Mouse (Mus musculus) heart, postnatal 10 days (tissue): ENCODE measurements around the gene Map4. TPM values are rescaled to one million over a fixed set of nuclear protein-coding genes. Genes with fewer than 3 reads are reported as not detected.

ENCODE experiments used
- DNase-seq, 2 experiments: peaks; one replicate each; pipeline ENCODE4 v3.0.0; 2021
- intact Hi-C: fragments of 180-260 bp; cut with DNase I; formaldehyde crosslinking; loops from one replicate; pipeline ENCODE4 v1.15.1; 2025
- total RNA-seq, 2 experiments: library from RNA; stranded (reverse); gene quantifications; 2 replicates each; pipeline ENCODE4 v1.2.3; 2021

Map4 gene
- 100 to 1,000 TPM; 294 to 310 TPM for total RNA-seq

DNA sequence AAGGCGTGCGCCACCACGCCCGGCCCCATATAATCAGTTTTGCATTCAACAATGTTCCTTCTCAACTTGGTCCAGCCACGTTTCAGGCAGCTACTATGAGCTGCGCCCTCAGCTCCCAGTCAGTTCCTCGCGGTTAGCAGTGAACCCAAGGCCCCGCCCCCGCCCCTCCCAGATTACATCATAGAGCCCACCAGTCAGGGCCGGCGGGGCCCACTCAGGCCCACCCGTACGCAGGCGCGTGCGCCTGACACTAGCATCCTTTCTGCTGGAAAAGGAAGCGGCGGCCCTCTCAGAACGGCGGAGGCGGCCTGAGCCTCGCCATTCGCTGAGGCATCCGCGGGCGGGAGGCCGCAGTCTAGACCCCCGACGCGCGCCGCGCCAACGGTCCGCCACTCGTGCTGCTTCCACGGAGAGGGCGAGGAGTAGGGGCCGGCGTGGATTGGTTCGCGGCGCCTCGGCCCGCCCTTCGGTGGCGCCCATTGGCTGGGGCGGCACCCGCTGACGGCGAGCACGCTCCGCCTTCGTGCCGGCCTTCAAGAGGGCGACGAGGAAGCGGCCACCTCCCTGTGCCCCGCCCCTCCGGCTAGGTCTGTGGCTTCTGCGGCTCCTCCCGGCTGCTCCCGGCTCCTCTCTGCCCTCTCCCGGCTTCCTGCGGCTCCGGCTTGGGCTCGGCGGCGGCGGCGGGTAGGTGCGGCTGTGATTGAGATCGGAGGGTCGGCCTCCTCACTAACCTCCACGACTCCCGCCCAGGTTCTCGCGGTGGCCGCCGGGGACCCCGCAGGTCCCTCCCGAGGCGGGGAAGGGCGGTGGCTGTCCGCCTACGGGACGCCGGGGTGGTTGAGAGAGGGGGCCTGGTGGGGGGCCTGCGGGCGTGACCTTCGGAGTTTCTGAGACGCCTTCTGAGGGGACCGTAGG, at the start of gene Map4:
TSS of gene Map4 (plus strand) at position 204 of the 915 bp plus-strand sequence.
- DNase-seq = peak; percentile 98 to 99
- intact Hi-C loops = loop anchor here (1.0 to 10.0 kb wide), 4 partner anchors 23 to 141 kb away; no protein-coding TSS in a partner anchor

DNA sequence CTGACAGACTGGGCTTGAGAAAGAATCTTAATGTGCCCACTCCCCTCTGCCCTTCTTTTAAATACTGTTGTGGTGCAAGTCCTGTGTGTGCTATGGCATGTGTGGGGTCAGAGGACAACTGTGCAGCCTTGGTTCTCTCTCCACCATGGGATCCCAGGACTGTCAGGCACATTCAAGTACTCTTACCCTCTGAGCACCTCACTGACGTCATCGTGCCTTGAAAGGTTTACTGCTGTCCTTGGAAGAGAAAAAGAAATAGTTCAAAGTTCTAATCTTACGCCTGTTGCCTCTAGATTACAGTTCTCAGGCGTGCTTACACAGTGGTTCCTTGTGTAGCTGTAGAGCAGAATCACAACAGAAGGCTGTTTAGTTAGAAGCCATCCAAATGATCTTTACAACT, 45.0 kb upstream of the Map4 start:
- no peak for DNase-seq
- intact Hi-C loops = no loop called here

DNA sequence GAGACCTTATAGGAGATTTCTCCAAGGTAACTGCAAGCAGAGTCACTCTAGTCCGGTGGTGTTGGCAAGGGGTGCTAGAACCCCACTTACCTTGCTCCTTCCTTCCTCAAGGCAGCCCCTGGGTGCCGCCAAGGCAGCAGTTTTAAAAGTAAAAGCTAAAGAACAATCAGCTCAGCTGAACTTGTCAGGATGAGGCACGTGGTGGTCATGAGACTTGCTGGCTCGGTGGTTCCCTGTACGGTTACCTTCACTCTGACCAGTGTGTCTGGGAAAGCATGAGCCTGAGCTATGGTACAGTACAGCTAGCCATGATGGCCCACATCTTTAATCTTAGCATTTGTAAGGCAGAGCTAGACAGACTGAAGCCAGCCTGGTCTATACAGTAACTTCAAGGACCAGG, 43.9 kb upstream of the Map4 start:
- DNase-seq = no peak
- intact Hi-C loops = no loop called here

DNA sequence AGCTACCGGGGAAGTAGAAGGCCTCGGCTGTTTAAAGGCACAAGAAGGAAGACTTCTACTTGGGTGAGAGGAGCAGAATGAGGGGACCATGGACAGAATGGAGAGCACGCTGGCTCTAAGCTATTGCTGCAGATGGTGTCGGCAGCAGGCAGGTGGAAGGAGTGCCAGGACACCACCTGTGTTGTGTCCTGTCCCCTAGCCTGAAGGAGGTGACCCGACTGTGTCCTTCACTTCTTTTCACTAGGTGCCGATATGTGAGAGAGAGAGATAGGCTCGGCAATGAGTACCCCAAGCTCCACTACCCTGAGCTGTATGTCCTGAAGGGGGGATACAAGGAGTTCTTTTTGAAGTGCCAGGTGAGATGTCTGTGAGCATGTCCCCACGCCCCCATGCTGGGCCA, 39.8 kb upstream of the Map4 start:
- intact Hi-C loops = loop anchor here (10.0 kb wide), 1 partner anchor 403 kb away; no protein-coding TSS in a partner anchor
- DNase-seq = no peak

DNA sequence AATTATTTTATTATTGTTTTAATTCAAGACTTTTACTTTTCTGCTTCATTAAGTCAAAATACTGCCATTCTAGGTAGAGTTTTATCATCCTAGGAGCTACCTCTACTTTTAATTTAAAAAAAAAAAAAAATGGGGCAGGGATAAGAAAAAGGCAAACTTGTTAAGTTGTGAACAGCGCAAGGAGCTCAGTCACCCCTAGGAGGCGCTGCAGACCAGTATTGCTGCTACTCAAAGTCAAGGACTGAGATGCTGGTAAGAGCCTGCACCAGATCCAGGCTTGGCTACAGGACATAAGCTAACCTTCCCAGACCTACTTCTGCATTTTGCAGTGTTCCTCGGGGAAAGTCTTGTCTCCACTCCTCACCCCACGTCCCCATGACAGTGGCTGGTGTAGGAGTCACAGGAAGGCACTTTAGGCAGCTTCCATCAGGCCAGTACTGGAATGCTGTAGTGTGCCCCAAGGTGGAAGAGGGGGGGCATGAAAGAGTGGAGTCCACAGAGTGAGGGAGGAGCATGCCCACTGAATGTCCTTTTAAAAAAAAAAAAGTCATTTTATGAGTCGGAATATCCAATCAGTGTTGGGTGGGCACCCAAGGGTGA, 38.5 kb upstream of the Map4 start:
- DNase-seq = peak; percentile 81 to 91
- intact Hi-C loops = loop anchor here (10.0 kb wide), 1 partner anchor 402 kb away; no protein-coding TSS in a partner anchor

DNA sequence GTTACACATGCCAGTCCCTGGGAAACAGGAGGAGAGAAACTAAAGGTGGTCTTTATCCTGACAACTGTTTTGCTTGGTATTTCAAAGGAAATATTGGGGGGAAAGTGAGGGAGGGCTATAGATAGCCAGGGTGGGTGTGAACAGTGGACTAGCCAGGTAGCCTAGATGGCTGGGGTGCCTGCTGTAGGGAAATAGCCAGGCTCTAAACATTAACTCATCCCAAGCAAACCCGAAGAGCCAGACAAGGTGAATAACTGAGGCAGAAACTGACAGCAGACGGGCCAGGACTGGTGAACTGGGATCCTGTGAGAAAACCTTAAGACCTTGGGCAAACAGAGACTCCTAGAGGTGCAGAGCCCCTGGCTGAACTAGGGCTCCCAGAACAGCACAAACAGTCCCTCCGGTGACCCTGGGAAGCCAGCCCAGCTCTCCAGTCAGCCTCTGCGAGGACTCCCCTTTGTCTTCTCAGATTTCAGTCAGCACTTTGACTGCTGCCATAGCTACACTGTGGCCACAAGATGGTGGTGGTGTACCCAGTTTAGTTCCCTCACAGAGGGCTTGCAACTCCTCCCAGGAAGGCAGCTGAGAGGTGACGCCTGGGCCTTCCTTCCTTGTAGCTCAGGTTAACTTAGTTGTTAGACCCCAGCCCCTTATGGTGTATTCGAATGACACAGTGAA, 36.7 kb upstream of the Map4 start:
- intact Hi-C loops = loop anchor here (1.0 to 10.0 kb wide), 5 partner anchors 37 to 400 kb away; partner anchors contain the start of gene Map4
- peak; percentile 89 to 90 for DNase-seq

DNA sequence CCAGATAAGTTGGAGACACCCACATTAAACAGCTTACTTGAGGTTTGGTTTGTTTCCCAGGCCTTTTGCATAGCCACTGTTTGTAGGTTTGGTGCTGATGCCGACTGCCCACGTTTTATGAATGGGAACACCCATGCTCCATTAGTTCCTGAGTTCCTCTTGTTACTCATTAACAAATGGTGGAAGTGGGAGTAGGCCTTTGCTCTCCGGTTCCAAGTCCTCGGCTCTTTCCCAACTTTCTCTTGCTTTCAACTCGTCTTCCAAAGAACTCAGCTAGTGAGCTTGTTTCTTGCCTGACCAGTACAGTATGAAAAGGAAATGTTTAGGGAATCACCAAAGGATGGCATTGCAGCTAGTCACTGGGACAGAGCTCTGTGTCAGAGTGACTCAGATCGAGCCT, 35.7 kb upstream of the Map4 start:
- DNase-seq = peak; percentile 59 to 63
- intact Hi-C loops = loop anchor here (1.0 to 10.0 kb wide), 4 partner anchors 36 to 399 kb away; partner anchors contain the start of gene Map4

DNA sequence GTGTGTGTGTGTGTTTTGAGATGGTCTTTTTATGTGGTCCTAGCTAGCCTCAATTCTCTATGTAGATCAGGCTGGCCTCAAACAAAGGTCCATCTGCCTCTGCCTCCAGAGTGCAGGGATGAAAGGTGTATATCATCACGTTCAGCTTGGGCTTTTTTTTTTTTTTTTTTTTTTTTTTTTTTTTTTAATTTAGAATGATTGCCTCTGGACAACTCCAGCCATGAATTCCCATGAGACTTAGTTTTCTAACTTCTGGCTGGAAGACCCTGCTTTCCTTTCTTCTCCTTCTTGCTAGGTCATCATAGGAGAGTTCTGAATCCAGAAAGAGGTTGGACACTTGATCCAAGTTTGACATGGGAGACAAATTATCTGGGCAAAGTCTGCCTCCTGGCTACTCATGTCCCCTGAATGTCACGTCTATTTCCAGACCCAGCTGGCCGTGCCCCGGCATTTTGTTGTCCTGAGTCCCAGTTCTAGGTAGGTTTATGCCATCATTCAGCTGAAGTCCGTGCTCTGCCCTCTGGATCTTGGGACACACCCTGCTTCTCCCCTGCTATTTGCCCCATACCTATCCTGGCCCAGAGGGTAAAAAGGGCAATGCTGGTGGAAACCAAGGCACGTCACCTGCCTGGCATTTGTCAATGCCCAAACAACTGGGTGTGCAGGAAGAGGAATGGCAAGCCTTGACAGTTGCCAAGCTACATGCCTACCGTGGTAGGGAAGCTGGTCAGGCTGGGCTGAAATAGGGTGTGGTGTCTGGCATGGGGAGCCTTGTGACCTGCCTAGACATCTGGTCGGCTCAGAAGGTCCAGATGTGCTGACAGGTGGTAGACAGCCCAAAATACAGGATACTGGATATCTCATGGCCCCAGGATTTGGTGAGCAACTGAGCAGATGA, 34.8 kb upstream of the Map4 start:
- intact Hi-C loops = loop anchor here (10.0 kb wide), 1 partner anchor 398 kb away; no protein-coding TSS in a partner anchor
- peak; percentile 49 to 54 for DNase-seq

DNA sequence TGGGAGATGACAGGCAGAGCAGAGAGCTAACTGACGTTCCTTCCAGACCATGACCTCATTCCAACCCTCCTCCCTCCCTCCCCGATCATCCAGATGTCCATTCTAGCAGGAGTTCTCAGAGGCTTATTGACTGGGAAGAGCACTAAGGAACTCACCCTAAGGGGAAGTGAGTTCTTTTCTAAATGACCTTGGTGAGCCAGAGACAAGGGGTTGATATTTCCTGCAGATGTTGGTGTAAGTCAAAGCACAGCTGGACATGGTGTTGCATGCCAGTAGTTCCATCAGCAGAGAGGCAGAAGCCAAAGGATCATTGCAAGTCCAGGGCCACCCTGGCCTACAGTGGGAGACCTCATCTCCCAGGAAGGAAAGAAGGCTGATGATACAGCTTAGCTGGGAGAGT, 33.2 kb upstream of the Map4 start:
- intact Hi-C loops = loop anchor here (10.0 kb wide), 1 partner anchor 397 kb away; no protein-coding TSS in a partner anchor
- peak; percentile 68 to 70 for DNase-seq

DNA sequence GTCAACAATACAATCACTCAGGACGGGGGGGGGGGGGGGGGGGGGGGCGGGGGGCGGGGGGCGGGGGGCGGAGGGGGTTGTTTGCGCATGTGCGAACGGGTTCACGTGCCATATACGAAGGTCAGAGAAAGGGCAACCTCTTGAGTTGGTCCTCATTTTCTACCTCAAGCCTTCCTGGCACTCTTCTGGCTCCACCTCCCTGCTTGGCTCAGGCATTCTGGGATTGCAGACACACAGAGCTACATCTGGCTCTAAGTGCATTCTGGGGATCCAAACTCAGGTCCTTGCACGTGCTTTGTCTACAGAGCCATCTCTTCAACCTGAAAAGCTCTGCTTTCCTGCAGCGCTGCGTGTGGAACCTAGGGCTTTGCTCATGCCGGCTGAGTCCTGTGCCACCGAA, 31.9 kb upstream of the Map4 start:
- intact Hi-C loops = loop anchor here (10.0 kb wide), 1 partner anchor 395 kb away; no protein-coding TSS in a partner anchor
- no peak for DNase-seq

DNA sequence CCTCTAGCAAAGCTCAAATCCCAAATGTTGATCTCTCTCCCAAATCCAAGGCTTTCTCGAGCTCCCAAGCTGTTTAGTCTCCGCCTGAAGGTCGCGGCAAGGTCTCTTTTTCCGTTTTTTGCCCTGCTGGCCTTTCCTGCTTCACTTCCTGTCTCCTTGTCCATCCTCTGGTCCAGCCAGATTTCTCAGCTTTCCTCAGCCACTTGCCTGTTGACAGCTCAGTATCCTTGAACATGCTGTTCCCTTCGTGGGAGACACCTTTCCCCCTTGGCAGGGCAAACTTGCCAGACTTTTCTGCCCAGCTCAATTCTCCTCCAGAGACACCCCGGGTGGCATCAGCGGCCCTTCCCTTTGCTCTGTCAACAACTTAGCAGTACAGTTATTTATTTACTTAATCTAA, 31.5 kb upstream of the Map4 start:
- peak; percentile 29 to 43 for DNase-seq
- intact Hi-C loops = loop anchor here (10.0 kb wide), 1 partner anchor 395 kb away; no protein-coding TSS in a partner anchor

DNA sequence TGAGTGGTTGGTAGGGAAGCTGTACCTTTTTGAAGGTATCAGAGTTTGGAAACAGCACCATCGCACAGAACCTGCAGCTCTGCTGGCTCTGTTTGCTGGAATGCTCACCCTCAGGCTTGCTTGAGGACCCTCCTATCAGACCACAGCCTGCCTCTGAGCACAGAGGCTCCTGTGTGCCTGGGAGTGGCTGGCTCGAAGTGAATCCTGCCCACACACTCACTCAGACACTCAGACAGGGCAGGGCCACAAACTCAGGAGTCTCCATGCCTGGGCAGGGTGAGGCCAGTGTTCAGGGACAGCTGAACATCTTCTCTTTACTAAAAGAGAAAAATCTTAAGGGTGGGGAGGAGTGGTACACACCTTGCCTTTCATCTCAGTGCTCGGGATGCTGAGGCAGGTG, 30.7 kb upstream of the Map4 start:
- peak in 1 of 2 experiments; percentile 4 for DNase-seq
- intact Hi-C loops = no loop called here

DNA sequence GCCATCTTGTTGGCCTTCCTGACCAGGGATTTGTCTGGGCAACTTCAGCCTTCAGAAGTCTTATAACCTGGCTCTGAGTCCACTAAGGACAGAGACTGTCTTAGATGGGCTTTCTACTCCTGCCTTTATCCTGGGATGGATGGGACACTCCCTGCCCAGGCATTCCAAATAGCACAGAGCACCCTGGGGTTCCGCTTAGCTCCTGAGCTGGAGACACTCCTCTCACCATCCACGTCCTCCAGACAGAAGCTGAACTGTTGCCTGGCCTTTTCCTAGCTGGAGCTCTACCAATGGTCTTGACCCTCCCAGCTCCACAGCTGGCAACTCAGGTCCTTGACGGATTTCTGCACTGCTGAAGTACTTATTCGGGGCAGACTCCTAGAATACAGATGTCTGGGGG, 29.0 kb upstream of the Map4 start:
- DNase-seq = no peak
- intact Hi-C loops = no loop called here

DNA sequence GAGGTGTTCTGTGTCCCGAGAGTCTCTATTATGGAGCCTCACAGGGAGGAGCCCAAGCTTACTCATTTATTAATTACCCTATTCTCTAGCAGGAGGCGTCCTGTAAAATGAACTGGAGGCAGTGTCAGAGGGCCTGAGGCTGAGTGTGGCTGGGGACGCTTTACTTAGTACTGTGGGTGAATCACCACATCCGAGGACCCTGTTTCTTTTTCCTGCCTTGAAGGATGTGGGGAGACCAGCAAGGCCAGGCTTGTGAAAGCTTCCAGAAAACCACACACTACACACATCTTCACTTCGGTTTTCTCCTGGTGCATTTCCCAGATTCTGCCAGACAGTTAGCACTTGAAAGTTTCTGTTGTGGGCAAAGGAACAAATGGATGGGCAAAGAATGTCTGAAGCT, 28.5 kb upstream of the Map4 start:
- intact Hi-C loops = no loop called here

DNA sequence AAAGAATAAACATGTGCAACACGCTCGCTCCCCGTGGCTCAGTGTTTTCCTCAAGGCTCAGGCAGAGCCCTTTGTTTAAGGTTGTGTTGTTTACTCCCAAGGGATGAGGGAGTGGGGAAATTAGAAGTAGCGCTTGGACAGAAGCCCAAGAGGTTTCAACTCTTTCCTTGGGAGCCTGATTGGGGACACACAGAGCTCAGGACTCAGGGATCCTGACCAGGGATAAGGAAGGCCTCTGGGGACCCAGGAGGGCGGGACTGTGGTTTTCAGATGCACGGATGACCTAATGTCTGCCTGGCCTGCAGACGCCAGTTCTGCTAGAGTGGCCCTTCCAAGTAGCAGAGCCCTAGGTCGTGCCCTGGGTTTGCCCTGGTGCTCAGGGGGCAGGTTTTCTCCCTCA, 24.0 kb upstream of the Map4 start:
- intact Hi-C loops = no loop called here
- DNase-seq = peak; percentile 88 to 90

More for the DNA sequence above, 28.5 kb upstream of the Map4 start:
- DNase-seq = no peak

DNA sequence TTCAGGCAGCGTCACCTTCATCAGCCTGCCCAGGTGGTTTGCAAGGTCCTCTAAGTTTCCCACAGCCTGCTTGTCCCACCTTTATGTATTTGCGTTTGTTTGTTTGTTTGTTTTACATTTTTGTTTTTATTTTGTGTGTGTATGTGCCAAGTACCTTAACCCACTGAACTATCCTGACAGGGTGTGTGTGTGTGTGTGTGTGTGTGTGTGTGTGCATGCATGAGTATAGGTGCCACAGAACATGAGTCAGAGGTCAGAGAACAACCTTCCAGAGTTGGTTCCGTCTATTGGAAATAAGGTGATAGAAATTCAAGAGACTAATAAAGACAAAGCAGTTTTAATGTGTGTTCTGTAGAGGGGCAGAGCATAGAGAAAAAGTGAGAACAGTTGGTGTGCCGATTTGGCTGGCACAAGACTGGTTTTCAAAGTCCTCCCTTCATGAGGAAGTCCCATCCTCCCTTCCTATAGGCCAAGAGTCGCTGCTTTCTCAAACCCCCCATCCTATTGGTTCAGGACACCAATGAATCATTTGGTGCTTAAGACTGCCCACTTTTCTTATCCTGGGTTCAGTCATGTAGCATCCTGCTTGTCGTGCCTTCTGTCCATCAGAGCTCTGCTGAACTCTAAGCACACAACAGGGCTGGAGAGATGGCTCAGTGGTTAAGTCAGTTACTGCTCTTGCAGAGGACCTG, 23.3 kb upstream of the Map4 start:
- intact Hi-C loops = loop anchor here (2.0 kb wide), 1 partner anchor 23 kb away; the partner anchor contains the start of gene Map4
- DNase-seq = no peak

DNA sequence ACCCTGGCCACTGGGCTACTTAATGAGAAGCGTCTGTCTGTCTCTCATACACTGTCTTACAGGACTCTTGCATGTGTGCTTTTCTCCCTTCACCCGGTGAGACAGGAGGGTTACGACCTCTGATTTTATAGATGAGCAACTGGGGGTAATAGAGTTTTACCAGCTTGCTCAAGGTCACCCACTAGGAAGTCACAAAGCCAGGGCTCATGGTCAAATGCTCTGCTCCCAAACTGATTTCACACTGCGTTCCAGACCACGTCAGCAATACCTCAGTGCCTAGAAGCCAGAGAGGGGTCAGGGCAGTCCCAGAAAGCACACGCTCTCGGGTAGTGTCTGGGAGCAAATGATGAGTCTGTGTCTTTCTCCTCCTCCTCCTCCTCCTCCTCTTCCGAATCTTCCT, 22.2 kb upstream of the Map4 start:
- no peak for DNase-seq
- intact Hi-C loops = loop anchor here (2.0 kb wide), 1 partner anchor 22 kb away; the partner anchor contains the start of gene Map4

DNA sequence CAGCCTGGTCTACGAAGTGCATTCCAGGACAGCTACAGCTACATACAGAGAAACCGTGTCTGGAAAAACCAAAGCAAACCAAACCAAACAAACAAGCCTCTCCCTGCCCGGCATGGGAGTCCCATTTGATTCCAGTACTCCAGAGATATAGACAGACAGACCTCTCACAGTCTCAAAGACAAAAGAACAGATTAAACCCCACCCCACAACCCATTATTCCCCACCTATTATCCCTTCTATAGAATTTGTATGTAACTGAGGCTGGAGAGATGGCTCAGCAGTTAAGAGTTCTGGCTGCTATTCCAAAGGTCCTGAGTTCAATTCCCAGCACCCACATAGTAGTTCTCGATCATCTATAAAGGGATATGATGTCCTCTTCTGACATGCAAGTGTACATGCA, 21.3 kb upstream of the Map4 start:
- intact Hi-C loops = loop anchor here (2.0 kb wide), 1 partner anchor 21 kb away; the partner anchor contains the start of gene Map4
- DNase-seq = no peak

DNA sequence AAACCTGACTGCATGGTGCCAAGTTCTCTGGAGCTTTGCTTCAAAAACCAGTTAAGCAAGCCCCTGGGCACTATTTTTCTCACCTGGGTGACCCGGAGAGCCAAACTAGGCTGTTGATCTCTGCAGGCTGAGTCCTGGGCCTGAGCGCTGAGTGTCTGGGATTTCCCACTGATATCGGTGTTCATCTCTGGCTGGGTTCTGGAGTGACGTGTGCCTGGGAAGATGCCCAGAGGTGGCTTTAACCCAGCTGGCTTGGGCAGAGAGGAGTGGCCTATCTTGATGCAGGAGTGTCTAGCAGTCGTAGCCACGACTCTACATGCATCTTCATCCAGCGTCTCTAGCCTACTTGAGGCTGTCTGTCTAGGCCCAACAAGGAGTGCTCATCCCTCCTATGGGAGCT, 19.5 kb upstream of the Map4 start:
- DNase-seq = peak; percentile 72 to 78
- intact Hi-C loops = no loop called here
